Mouse (Mus musculus): ENCODE results near the gene Podn.

Podn gene

DNA sequence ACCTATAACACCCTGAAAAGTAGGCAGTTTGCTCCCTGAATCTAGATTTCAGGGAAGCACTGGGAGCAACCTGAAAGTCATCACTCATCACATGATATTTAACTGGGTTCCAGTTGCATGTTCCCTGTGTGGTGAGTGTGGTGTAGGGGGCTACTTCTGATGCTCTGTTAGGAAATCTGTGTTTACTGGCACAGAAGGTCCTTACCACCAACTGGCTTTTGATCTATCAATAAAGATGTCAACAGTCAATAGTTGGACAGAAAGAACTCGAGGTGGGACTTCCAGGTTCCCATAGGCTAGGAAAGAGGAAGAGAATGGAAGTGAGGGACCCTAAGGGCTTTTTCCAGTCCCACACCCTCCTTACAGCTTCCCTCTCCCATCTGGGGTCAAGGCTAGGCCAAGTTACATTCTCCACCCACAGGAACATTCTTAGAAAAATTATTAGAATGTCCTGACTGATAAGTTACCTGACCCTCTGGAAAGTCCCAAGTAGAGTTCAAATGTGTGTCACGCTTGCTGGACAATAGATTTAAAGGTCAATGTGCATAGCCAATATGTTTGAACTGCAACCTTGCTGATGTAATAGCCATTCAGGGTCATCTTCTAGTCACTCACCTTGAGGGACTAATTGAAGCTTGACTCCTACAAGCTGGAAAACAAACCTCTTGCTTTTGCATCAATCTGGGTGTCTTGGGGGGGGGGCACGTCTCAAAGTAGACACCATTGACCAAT is 18.9 kb downstream of the Podn start:
- no peak for DNase-seq (ENCODE audit: low spot score)

DNA sequence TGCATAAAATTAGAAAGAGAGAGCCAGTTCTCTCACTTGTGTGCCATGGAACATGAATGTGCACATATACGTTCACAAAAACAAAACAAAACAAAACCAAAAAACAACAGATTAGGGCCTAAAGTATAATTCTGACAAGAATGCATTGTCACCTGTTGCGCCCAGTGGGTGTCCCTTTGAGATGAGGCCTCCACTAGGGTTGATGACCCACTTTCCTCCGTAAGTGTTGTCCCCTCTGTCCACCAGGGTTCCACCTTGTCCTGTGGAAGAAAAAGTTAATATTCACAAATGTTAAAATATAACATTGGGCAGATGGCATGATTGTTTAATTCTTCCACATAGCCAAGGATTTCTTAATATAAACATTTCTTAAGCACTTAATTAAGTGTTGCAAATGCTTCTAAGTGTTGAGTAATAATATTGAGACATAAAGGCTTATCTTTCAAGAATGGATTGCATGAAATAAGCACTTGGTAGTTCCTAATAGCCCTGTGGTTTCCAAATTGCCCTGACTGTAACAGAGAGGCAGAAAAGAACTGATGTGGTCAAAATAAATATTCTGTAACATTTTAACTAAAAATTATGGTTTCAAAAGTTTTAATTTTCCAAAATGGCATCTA is 21.9 kb downstream of the Podn start:
- DNase-seq (ENCODE audit: low spot score): no peak

DNA sequence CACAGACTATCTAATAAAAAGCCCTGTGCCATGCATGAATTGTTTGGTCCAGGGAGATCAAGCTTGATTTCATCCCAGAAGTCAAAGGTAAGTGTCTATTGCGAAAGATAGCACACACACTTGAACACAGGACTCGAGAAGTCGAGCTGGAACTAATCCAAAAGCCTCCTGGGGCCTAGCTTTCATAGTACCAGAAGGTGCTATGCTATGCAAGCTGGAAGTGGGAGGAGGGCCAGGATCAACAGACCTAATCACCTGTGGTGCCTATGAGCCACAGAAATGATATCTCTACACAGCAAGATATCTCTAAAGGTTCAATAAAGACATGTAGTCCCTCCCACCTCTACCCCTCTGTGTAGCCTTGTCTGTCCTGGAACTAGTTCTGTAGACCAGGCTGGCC is 24.2 kb downstream of the Podn start:
- DNase-seq (ENCODE audit: low spot score): no peak

DNA sequence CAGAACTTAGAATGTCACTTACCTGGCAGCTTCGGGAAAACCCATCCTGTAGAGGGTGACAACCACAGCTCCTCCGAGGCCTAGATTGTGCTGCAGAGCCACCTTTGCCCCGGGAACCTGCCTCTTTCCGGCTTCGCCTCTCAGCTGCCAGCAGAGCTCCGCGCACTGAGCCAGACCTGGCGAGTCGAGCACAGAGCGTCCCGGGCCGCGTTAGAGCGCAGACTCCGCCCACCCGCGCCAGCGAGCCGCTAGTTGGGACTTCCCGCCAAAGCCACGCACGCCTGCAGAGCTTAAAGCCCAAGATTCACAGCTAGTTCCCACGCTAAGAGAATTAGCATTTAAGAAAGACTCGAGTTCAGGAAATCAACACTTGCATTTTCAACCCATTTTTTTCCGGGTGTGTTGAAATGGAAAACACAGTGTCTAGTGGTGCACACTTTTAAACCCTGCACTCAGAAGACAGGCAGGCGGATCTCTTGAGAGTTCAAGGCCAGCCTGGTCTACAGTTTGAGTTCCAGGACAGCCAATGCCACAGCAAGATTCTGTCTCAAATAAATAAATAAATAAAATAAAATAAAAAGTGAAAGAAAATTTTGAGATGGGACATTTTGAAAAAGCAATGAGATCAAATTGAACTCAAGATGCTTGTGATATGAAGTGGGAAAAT is 24.9 kb downstream of the Podn start:
- DNase-seq (ENCODE audit: low spot score): peak; percentile 95

DNA sequence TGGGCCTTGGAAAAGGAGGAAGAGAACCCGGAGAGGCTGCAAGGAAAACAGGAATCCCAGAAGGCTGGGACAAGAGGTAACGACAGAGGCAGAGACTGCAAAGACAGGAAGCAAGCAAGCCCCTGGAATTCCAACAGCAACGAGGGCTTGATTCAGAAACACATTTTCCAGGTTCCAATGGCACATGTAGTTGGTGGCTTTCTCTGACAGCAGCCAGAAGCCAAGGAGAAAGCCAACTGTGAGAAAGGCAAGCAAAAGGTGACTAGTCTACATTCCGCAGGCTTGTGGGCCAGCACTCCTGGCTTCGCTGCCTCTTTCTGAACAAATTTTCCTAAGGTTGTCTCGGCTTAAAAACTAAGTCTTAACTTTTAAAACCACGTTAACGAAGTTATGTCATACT is 25.5 kb downstream of the Podn start:
- DNase-seq (ENCODE audit: low spot score): peak; percentile 60

DNA sequence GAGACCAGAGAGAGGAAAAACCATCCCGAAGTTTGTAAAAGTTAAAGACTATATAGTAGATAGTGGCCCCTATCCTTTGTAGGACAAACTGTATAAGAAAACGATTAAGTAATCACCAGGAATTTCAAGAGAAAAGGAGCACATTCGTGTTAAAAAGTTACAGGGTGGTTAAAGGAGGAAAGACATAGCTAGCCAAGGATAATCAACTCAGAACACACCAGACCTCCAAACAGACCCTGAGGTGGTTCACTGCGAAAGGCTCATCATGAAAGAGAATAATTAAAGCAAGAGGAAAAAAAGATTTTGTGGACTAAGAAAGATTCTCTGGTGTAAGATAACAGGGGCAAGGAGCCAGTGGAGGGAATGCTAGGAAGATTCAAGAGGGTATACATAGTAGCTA is 26.0 kb downstream of the Podn start:
- DNase-seq (ENCODE audit: low spot score): peak; percentile 20

DNA sequence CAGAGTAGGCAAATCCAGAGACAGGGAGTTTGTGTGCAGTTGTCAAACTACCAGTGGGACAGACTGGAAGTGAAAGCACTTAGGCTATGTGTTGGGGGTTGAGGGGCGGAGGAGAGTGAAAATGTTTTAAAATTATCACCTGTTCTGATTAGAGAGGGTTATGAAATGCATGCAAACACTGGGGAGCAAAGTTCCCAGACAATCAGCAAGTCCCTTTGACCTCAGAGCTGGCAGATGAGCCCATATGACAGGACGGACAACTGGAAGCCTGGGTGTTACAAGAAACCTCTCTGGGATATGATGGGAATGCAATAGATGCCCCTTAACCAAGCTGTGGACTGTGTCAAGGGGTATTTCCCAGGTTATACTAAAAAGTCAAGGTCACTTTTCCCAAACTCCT is 28.2 kb downstream of the Podn start:
- no peak for DNase-seq (ENCODE audit: low spot score)

DNA sequence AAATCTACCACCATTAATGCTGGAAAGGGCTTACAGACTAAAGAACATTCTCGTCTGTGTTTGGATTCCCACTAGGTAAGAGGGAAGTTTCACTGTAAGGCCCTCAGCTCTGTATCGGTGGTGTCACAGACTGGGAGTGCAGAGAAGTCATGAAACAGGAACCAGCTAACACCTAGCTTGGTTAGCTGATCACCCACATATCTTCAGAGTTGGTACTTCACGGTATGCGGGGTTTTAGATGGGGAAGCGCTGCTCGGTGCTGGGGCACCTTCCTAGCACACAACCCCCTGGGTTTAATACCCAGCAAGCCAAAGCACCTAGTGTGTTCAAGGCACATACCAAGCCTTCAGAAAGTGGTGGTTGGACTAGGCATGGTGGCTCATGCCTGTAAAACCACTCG is 29.0 kb downstream of the Podn start:
- DNase-seq (ENCODE audit: low spot score): no peak

DNA sequence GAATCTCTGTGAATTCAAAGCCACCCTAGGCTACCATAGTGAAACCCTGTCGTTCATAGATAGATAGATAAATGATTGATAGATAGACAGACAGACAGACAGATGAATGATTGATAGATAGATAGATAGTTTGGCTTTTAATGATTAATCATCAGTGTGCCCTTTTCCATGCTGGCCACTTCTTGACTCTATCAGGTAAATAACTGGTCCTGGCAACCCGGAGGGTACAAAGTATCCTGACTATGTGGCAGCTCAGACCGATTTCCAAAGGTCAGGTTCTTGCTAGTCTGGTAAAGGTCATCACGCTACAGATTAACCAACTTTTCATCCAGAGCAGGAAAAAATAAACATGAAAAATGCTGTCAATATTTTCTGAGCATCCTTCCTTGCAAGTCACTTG is 29.7 kb downstream of the Podn start:
- DNase-seq (ENCODE audit: low spot score): no peak

DNA sequence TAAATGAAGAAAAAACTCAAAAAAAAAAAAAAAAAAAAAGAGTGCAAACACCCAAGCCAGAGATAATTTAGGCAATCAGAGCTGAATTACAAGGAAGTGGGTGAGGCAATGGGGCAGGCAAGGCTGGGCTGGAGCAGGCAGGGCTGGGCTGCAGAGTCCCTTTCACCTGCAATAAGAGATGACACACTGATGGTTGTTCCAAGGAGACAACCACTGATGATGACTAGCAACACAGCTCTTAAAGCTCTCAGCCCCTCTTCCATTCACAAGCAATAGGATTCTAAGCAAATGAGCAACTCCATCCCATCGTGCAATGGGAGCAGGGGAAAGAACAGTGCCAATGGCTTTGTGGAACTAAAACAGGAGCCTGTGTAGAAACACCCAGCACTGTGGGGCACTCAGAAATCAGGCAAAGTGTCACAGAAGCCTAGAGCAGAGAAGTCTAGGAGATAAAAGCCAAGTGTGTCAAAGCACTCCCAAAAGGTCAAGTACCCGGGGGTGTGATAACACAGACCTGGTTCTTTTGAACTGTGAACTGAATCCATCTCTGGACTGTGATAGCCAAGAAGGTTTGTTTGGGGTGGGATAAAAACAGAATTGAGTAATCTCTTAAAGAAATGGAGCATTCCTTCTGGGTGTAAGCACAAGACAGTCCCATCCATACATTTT is 30.9 kb downstream of the Podn start:
- peak; percentile 73 for DNase-seq (ENCODE audit: low spot score)

DNA sequence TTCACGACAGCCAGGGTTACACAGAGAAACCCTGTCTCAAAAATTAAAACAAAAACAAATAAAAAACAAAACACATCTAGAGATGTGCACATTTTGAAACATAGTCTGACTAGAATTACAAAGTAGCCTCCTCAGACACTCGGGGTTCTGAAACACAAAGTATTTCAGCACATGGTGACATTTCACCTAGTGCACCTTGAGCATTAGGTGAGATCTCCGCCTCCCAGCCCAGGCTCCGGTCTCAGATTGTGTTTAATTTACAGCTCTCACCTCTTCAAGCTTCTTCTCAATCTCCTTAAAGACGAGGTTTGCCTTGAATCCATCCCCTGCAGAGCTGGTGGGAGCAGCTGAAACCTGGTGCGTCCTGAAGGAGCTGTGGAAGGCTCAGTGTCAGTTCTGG is 32.6 kb downstream of the Podn start:
- no peak for DNase-seq (ENCODE audit: low spot score)

DNA sequence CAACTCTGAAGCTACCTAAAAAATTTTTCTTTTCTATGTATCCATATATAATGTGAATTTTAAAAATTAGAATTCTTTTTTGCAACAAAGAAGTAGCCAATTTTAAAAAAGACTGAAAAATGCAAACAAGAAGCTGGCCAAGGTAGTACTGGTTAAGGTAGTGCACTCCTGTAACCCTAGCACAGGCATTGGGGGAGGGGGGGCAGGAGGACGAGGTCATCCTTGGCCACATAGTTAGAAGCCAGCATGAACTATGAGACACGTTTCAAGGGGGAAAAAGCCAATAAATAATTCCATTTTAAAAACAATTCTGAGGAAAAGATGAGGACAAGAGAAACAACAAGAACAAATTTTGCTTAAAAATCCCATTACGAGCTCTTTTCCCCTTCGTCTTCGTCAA is 33.7 kb downstream of the Podn start:
- DNase-seq (ENCODE audit: low spot score): no peak

DNA sequence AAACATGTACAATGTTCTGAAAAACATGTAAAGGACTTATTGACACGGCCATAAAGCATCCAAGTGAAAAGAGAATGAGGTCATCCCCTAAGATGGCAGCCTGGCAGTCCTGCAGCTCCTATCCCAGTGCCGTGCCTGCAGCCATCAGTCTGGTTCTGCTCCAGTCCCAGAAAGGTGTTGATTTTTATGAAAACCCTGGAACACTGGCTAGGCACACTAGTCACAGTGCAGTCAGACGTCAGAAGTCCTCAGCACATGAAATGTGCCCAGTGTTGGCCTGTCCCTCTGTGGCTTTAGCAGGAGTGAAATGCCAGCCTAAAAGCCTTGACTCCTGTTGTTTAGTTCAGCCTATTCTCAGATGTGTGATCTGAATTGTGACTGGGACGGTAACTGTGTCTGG is 35.5 kb downstream of the Podn start:
- DNase-seq (ENCODE audit: low spot score): no peak

DNA sequence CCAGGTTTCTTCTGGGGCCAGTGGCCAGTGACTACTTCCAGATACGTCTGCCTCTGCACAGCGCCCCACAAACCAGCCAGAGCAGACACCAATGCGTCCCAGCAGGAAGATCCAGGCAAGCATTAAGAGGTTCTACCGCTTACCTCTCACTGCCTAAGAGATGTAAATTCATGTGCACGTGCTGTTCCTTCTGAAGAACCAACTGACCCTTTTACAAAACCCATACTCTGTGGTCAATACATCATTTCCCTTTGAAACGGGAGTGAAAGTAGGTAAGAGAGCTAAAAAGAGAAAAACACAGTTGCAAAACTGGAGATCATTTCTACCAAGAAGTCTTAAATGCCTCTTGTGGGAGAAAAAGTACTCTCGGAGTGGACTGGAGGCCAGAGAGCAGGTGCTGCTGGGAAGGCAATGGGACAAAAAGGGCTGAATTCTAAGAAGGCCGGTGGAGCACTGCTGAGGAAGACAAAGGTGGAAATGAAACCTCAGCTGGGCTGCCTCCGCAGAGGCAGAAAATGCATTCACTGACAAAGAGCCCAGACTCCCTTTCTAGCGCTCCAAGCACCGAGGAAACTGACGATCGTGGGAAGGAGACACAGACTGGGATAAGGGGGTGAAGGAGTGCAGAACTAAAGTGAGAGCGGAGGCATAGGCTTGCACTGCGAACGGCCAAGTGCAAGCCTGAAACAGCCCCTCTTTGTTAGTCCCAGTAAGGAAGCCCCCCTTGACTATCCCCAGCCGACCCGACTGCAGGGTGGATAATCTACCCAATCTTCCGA is 36.5 kb downstream of the Podn start:
- DNase-seq (ENCODE audit: low spot score): peak; percentile 40

DNA sequence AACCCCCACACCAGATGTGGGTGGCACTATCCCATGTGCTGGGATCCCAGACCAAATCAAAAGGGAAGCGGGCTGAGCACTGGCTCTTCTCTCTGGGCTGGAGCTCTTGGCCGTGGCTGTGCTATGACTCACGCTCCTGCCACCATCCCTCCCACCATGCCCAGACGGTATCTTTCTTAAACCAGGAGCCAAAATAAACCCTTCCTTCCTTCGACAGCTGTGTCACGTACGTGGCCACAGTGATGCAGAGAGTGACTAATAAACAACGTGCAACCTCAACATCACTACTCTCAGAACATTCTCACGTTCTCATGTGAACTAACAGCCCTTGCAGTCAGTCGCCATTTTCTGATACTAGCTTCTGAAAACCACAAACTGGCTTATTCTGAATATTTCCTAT is 38.1 kb downstream of the Podn start:
- peak; percentile 75 for DNase-seq (ENCODE audit: low spot score)

DNA sequence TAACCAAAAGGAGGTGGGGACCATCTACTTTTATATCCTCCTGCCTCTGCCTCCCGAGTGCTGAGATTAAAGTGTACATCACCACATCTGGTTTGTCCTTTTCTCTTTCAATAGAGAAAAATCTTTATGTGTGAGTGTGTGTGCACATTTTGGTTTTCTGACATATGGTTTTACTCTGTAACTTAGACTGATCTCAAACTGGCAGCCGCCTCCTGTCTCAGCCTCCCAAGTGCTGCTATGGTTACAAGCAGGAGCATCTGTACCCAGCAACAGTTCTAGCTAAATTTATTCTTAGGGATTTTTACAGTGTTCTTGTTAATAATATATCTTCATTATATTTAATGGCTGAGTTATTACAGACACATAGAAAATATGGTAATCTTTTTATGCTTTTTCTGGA is 39.0 kb downstream of the Podn start:
- DNase-seq (ENCODE audit: low spot score): no peak

DNA sequence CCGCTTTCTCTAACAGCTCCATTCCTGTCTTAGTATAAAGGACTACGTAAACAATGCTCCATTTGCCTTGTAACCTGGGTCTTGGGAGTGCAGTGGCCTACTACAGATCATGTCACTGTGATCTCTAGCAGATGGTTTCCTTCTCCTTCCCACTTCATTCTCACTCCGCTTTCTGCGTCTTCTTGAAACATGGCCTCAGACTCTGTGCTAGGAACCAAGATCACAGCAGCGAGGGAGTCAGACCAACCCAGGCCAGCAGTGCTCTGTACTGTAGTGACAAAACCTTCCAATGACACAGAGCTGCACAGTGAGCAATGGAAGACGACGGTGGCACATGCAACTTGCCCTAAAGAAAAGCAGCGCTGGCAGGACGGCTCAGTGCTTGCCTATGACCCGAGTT is 40.4 kb downstream of the Podn start:
- no peak for DNase-seq (ENCODE audit: low spot score)

DNA sequence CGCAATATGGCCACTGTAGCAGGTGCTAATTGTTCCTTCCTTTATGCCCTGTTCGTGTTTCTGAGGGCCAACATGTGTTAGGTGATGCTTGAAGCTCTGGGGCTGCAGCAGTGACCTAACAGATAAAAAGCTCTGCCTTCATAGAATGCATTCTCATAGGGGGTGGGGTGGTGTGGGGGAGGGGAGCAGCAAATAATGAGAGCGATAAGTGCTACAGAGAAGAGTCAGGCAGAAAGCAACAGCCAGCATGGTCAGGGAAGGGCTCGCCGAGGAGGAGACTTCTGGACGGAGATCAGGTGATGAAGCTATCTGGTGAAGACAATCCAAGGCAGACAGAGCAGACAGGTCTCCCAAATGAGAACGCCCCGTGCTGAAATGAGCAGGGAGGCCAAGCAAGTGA is 43.6 kb downstream of the Podn start:
- no peak for DNase-seq (ENCODE audit: low spot score)

DNA sequence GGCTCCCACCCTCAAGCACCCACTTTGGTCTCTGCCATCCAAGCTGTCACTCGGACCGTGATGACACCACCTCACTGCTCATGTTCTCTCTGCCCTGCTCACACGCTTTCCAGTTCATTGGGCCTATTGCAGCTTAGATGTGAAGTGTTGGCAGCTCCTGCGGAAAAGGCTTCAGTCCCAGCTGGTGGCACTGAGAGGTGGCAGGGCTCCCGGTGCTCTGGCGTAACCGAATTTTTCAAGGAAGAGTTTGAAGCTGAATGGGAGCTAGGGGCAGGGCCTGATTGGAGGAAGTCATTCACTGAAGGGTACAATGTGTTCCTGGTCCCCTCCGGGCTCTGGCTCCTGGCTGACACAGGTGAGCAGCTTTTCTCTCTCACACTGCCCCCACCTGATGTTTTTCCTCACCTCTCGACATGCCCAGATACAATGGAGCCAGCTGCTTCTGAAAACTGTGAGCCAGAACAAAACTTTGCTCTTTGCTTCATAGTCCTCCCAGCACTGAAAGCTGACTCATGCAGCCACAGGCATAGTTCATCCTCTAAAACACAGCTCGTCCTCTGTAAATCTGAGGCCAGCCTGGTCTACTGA is 44.5 kb downstream of the Podn start:
- peak; percentile 41 for DNase-seq (ENCODE audit: low spot score)

DNA sequence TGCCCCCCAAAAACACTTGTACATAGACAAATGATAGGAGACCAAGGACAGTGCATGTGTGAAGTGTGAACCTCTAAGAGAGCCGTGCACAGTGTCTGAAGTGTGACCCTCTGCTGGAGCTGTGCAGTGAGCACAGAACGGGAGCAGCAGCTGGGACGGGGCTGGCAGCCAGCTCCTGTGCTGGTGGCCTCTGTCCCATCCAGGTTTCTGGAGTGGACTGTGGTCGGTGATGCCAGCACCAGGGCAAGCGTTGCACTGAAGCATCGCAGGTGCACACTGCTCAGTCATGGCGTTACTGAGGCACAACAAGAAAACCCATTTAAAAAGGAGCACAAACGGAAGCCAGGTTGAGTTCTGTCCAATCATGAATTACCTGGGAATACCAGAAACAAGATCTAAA is 50.1 kb downstream of the Podn start:
- no peak for DNase-seq (ENCODE audit: low spot score)

DNA sequence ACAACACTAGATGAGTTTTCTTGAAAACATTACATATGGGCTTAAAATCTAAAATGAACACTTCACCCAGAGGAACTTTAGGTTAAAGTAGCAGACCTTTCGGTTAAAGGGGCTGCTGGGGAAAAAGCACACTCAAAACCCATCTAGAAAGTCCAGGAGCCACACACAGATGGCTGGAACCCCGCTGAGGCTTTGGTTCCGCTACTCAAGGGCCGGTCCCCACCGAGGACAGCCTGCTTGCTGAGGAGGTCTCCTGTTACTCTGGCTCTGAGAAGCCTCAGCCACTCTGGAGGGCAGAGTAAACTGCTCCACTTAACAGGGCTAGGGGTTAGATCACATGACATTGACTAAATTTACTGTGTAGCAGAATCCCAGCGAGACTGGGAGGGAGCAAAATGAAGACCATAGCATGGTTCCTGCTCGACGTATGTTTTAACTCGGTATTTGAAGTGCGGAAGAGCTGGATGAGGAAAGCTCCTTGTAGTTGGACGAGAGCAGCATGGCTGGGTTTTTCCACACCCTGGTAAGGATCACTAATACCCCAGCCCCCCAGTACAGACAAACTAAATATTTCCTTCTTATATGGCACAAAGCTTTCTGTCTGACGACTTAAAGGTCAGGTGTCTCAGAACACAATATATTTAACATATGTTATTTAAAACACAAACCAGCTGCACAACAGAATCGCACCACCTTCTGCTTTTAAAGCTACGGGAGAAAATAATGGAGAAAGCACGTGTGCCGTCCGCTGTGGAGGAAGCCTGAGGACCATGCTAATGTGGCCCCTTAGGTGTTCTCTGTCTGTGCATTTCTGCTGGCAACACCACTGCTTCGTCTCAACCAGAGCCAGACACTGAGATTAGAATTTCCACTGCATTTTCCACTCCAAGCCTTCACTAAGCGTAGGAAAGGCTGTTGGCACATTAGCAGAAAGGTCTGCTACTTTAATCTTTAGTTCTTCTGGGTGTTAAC is 50.8 kb downstream of the Podn start:
- DNase-seq (ENCODE audit: low spot score): no peak

Data from adipocyte (in vitro differentiated cells).